Mouse (Mus musculus) ES-E14 (cell line): ENCODE measurements around the gene Spdya. TPM values are rescaled to one million over a fixed set of nuclear protein-coding genes. Genes with fewer than 3 reads are reported as not detected.
"Not testable (repeated sequence)": the region's sequence is repeated elsewhere in the genome, so short reads cannot be mapped to it uniquely, and the experiment has no call there.

Experiments used
- DNase-seq: peaks from one replicate; pipeline ENCODE4 v3.0.0-alpha.2; 2013; ENCODE audit warnings: low read depth, low spot score
- H3K27ac ChIP-seq: 2 replicates; pipeline ENCODE4 v1.5.1; 2012; ENCODE audit warnings: low read depth, mild to moderate bottlenecking, low read length, moderate library complexity, mixed read lengths; ENCODE audit not compliant: poor library complexity, insufficient read depth, severe bottlenecking
- H3K36me3 ChIP-seq: 2 replicates; pipeline ENCODE4 v1.6.1; 2012; ENCODE audit warnings: mild to moderate bottlenecking, low read length, moderate library complexity, mixed read lengths; ENCODE audit not compliant: control insufficient read depth, poor library complexity, insufficient read depth, severe bottlenecking
- H3K4me1 ChIP-seq, 2 experiments: fragments of 150-350 bp in 1 of 2; sonication (generic) in 1 of 2; 2 replicates each; pipeline ENCODE4 v1.6.1; 2012; ENCODE audit warnings: low read length in 2 of 2, mild to moderate bottlenecking in 1 of 2, mixed read lengths in 1 of 2; ENCODE audit not compliant: control insufficient read depth in 2 of 2, insufficient read depth in 2 of 2, poor library complexity in 1 of 2
- H3K4me3 ChIP-seq, 2 experiments: fragments of 150-350 bp in 1 of 2; sonication (generic) in 1 of 2; 2 replicates each; pipeline ENCODE4 v1.5.1; 2012; ENCODE audit warnings: low read length in 2 of 2, low read depth in 1 of 2, mild to moderate bottlenecking in 1 of 2, mixed read lengths in 1 of 2; ENCODE audit not compliant: insufficient read depth in 1 of 2, poor library complexity in 1 of 2, severe bottlenecking in 1 of 2
- H3K9ac ChIP-seq: 2 replicates; pipeline ENCODE4 v1.6.1; 2012; ENCODE audit warnings: low read depth, mild to moderate bottlenecking, low read length, mixed read lengths; ENCODE audit not compliant: poor library complexity, insufficient read depth, severe bottlenecking
- H3K9me3 ChIP-seq: fragments of 150-350 bp; sonication (generic); 2 replicates; pipeline ENCODE4 v1.6.1; 2012; ENCODE audit warnings: low read depth, mild to moderate bottlenecking, low read length; ENCODE audit not compliant: control insufficient read depth, insufficient read depth
- CHD2 ChIP-seq: IDR thresholded peaks from 2 replicates; pipeline ENCODE4 v1.6.1; 2014; ENCODE audit warnings: mild to moderate bottlenecking, low read depth, low read length, inconsistent platforms
- HCFC1 ChIP-seq: IDR thresholded peaks from 2 replicates; pipeline ENCODE4 v1.6.1; 2012; ENCODE audit warnings: low read length, inconsistent platforms, borderline replicate concordance; ENCODE audit not compliant: insufficient read depth
- MAFK ChIP-seq: IDR thresholded peaks from 2 replicates; pipeline ENCODE4 v1.6.1; 2014; ENCODE audit warnings: mild to moderate bottlenecking, low read depth, low read length, inconsistent platforms; ENCODE audit not compliant: insufficient read depth
- ZC3H11A ChIP-seq: IDR thresholded peaks from 2 replicates; pipeline ENCODE4 v1.6.1; 2012; ENCODE audit warnings: low read depth, mild to moderate bottlenecking, inconsistent platforms, low read length, borderline replicate concordance
- ZNF384 ChIP-seq: IDR thresholded peaks from 2 replicates; pipeline ENCODE4 v1.6.1; 2012; ENCODE audit warnings: low read depth, low read length, inconsistent platforms
- in situ Hi-C, 2 experiments: fragments of 600-800 bp; cut with MboI; formaldehyde crosslinking; loops; one replicate each; pipeline ENCODE4 v1.15.1; 2025; ENCODE audit warnings: low sequenced_read_pairs in 2 of 2, inconsistent platforms in 1 of 2; ENCODE audit not compliant: unreplicated experiment in 2 of 2
- total RNA-seq: library from RNA; depleted of rRNA; stranded (reverse); fragments of 300-350 nt; gene quantifications from 2 replicates; pipeline ENCODE4 v1.2.3, GENCODE M21; 2012

The Spdya gene
- total RNA-seq, 1 experiment: 0.22 TPM

DNA sequence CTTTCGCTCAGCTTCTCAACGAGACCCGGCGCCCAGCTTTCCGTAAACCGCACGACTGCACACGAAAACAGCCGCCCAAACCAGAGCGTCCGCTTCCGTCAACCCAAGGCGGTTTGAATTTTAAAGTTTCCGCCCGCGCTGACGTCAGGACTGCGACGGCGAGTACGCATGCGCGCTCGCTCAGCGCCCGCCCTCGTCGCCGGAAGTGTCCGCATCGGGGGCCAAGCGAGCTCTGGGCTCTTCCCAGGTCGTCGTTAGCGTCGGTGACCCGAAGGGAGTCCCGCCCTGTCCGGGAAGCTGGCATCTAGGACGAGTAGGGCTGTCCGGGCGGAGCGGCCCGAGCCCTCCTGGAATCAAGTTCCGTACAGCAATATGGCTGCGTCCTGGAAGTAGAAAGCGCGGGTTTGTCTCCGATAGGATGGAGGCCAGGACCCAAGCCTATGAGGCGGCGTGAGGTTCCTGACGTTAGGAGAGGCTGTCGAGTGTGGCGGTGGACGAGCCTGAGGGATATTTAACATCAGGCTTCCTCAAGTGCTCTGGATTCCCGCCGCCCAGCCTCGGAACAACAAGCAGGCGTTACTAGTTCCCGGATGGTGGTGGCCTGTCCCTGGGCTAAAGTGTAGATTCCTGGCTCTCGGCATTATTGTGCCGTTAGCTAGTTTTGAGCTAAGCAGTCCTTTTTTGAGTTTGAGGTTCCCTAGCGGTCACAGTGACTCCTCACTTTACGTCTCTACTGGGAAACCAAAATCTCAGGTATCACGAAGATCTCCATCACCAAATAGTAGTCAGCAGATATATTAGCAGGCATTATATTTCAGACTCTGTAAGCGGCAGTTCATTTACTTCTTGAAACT, 24.9 kb upstream of the Spdya start, which contains the start of gene Ndc80:
Gene Ndc80, minus strand, starts transcription at position 147 of the 854 bp plus-strand sequence.
- TF ChIP-seq ZC3H11A: no peak
- TF ChIP-seq ZNF384: no peak
- TF ChIP-seq CHD2: 0 out of 2 replicates have a peak, but pooled peaks have one; percentile 21
- TF ChIP-seq HCFC1: peak; percentile 77
- Histone ChIP-seq H3K36me3 (peaks cover 2% of the 10 kb centered on the region; the same call in 1 of the 2 replicates), H3K4me3 (peak within 1 kb of the TSS; percentile 88 to 91), H3K9me3 (no peaks in the 10 kb centered on the region), H3K9ac (peak within 1 kb of the TSS; percentile 94), H3K4me1 (0 out of 4 replicates have a peak, but pooled peaks cover 0 to 3% of the 10 kb centered on the region in 2 experiments), H3K27ac (peak within 1 kb of the TSS; percentile 96)
- peak; percentile 86 for DNase-seq
- in situ Hi-C loops: no loop called here

DNA sequence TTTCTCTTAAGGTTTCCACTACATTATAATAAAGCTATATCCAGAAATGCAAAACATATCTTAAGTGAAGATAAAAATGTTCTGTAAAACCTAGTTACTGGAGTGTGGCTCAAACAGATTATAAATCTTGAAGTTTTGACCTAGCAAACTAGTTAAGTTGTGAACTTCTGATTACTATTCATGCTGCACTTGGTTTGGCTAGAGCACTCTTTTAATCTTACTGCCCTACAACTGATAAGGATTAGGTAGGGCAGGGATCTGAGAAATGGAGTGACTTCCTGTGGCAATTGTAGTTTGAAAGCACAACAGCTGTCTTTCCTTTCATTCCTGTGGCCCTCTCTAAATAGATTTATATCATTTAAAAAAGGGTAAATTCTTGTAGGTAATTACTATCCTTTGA, 23.8 kb upstream of the Spdya start:
- no peaks in the 10 kb centered on the region for H3K36me3 ChIP-seq
- no peak overlapping the region; a peak in 1 of 4 replicates for H3K4me3 ChIP-seq
- in situ Hi-C loops: no loop called here
- no peak overlapping the region for H3K27ac ChIP-seq
- TF ChIP-seq ZC3H11A (no peak), MAFK (no peak), ZNF384 (no peak), CHD2 (no peak), HCFC1 (no peak)
- 0 out of 4 replicates have a peak, but pooled peaks cover 0 to 3% of the 10 kb centered on the region in 2 experiments for H3K4me1 ChIP-seq
- no peak overlapping the region for H3K9ac ChIP-seq
- no peaks in the 10 kb centered on the region for H3K9me3 ChIP-seq
- no peak for DNase-seq

DNA sequence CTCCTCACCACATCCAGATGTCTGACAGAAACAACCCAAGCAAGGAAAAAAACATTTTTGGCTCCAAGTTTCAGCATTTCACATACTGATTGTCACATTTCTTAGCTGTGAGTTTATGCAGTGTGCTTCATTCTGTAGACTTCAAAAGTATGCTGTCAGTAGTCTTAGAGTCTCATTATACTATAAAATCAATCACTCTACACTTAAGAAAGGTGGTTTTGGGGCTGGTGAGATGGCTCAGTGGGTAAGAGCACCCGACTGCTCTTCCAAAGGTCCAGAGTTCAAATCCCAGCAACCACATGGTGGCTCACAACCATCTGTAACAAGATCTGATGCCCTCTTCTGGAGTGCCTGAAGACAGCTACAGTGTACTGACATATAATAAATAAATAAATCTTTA, 16.3 kb upstream of the Spdya start:
- H3K4me1 ChIP-seq, H3K27ac ChIP-seq, H3K36me3 ChIP-seq, H3K4me3 ChIP-seq, in situ Hi-C loops, DNase-seq, H3K9me3 ChIP-seq, H3K9ac ChIP-seq: not testable (repeated sequence)

DNA sequence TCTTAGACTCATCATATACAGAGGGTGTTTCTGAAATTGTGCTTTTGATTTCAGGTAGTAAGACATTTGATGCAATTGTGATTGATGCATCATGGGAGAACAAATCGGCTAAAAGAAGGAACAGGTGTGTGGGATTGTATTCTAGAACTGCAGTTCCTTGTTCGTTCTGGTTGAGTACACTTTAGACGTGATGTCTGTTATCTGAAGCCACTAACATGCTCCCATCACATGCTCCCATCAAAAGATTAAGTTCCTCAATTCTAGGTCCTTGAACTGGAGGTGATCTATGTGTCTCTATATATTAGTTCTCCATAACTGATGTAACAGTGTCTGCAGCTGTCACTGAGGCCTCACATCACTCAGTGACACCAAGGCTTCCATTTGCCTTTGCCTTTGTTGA, 14.7 kb upstream of the Spdya start:
- H3K36me3 ChIP-seq: no peaks in the 10 kb centered on the region
- DNase-seq: no peak
- no peaks in the 10 kb centered on the region for H3K4me1 ChIP-seq
- H3K27ac ChIP-seq: no peak overlapping the region
- H3K9me3 ChIP-seq: no peaks in the 10 kb centered on the region
- TF ChIP-seq CHD2: no peak
- no peak for TF ChIP-seq HCFC1
- TF ChIP-seq ZC3H11A: no peak
- TF ChIP-seq MAFK: no peak
- H3K9ac ChIP-seq: no peak overlapping the region
- in situ Hi-C loops: no loop called here
- H3K4me3 ChIP-seq: no peak overlapping the region
